Mouse (Mus musculus) heart, postnatal 0 days (tissue): Measurements from ENCODE around the gene Insig2.

Experiments used
- CTCF ChIP-seq: IDR thresholded peaks from 2 replicates; pipeline ENCODE4 v1.5.1; 2016; ENCODE audit warnings: antibody characterized with exemption, control low read depth, low read depth
- EP300 ChIP-seq: IDR thresholded peaks from 2 replicates; pipeline ENCODE4 v1.6.1; 2016; ENCODE audit warnings: antibody characterized with exemption, low read depth

DNA sequence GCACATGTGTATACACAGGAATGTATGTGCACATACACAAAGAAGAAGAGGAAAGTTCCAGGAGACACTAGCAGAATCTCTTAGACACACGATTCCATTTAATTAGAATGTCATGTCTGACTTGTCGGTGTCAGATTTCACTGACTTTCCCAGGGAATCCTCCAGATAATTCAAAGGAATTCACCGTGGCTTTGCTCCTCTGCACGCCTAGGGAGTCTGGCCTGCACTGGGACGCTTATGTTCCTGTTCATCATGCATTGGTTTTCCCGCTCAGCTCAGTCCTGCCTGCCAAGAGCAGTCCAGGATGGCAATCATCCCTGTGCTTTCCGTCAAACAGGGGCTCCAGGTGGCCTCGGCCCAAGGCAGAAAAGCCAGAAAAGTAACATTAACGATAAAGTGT, 34.9 kb upstream of the Insig2 start:
- TF ChIP-seq CTCF (no peak), EP300 (no peak)
